2 mouse cellular contexts compared by ENCODE assay signal in the genomic region with DNA sequence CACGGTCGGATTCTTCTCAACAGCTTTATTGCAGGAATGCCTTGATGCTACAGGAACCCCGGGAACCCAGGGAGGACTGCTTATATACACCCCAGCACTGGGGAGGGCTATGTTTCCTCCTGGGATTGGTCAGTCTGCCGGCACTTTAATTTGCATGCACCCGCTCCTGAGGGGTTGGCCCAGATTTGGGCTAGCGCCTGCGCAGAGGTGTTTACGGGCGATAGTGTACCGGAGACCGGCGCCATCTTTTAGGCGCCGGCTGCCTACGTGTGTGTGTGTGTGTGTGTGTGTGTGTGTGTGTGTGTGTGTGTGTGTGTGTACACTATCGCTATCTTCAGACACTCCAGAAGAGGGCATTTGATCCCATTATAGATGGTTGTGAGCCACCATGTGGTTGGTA.
A peak's percentile ranks its signal among the peaks of the same experiment; 100 is the strongest.
DNase-seq lines count a peak whose midpoint lies in the region.

No protein-coding gene starts in this region.

- DNase-seq in R1 (ENCODE audit: low read depth, low spot score) = peak; percentile 82
- peak; percentile 66 for DNase-seq in ZHBTc4 (ENCODE audit: low read depth, low spot score)
